Mouse (Mus musculus) thymus, postnatal 4 days (tissue): ENCODE results near the gene Cldn6.

Experiments
- DNase-seq: peaks from one replicate; pipeline ENCODE4 v3.0.0; 2021

Cldn6 gene

GRCm38 (mm10) chr17:23675127-23675526 lies 3.9 kb upstream of the Cldn6 start:
- DNase-seq, result no peak

- peak; percentile 47 for DNase-seq
These were observed 3.3 kb upstream of the Cldn6 start for GRCm38 (mm10) chr17:23675564-23676281.

GRCm38 (mm10) chr17:23676473-23677031 lies 2.5 kb upstream of the Cldn6 start:
- DNase-seq, result peak; percentile 50

GRCm38 (mm10) chr17:23677236-23677679 lies 1.8 kb upstream of the Cldn6 start, which contains the start of gene Tnfrsf12a:
TSS of gene Tnfrsf12a (minus strand) at chr17:23677468.
- DNase-seq, result peak; percentile 90

GRCm38 (mm10) chr17:23680336-23680735 lies 1.3 kb downstream of the Cldn6 start:
- DNase-seq, result no peak

GRCm38 (mm10) chr17:23681086-23681485 lies 2.0 kb downstream of the Cldn6 start:
- no peak for DNase-seq

- no peak for DNase-seq
These were observed 3.0 kb downstream of the Cldn6 start for GRCm38 (mm10) chr17:23682092-23682491.

GRCm38 (mm10) chr17:23682530-23682929 lies 3.5 kb downstream of the Cldn6 start:
- DNase-seq, result no peak

GRCm38 (mm10) chr17:23683226-23683625 lies 4.2 kb downstream of the Cldn6 start:
- no peak for DNase-seq

- DNase-seq, result no peak
These were observed 5.0 kb downstream of the Cldn6 start, which contains the start of gene Cldn9 for GRCm38 (mm10) chr17:23683856-23684672. TSS of gene Cldn9 (minus strand) at chr17:23684026.

- DNase-seq, result no peak
These were observed 15.4 kb downstream of the Cldn6 start for GRCm38 (mm10) chr17:23694491-23694890.

GRCm38 (mm10) chr17:23695801-23696200 lies 16.8 kb downstream of the Cldn6 start:
- no peak for DNase-seq

GRCm38 (mm10) chr17:23699131-23700077 lies 20.4 kb downstream of the Cldn6 start:
- peak; percentile 52 for DNase-seq

- DNase-seq, result peak; percentile 89
These were observed 21.0 kb downstream of the Cldn6 start for GRCm38 (mm10) chr17:23700079-23700478.

- DNase-seq, result no peak
These were observed 24.3 kb downstream of the Cldn6 start for GRCm38 (mm10) chr17:23703301-23703700.

- DNase-seq, result no peak
These were observed 25.7 kb downstream of the Cldn6 start for GRCm38 (mm10) chr17:23704741-23705140.

- no peak for DNase-seq
These were observed 26.6 kb downstream of the Cldn6 start for GRCm38 (mm10) chr17:23705525-23706104.

GRCm38 (mm10) chr17:23706212-23706611 lies 27.2 kb downstream of the Cldn6 start:
- peak; percentile 85 for DNase-seq

GRCm38 (mm10) chr17:23717003-23717402 lies 38.0 kb downstream of the Cldn6 start:
- DNase-seq, result no peak

- no peak for DNase-seq
These were observed 40.4 kb downstream of the Cldn6 start for GRCm38 (mm10) chr17:23719455-23719854.

- DNase-seq, result no peak
These were observed 42.8 kb downstream of the Cldn6 start for GRCm38 (mm10) chr17:23721886-23722285.
